Mouse (Mus musculus) cerebellum, adult 11 months (tissue): ENCODE measurements around the gene Itgb6.

Experiments used
- DNase-seq: peaks from one replicate; pipeline ENCODE4 v3.0.0; 2022

The Itgb6 gene

DNA sequence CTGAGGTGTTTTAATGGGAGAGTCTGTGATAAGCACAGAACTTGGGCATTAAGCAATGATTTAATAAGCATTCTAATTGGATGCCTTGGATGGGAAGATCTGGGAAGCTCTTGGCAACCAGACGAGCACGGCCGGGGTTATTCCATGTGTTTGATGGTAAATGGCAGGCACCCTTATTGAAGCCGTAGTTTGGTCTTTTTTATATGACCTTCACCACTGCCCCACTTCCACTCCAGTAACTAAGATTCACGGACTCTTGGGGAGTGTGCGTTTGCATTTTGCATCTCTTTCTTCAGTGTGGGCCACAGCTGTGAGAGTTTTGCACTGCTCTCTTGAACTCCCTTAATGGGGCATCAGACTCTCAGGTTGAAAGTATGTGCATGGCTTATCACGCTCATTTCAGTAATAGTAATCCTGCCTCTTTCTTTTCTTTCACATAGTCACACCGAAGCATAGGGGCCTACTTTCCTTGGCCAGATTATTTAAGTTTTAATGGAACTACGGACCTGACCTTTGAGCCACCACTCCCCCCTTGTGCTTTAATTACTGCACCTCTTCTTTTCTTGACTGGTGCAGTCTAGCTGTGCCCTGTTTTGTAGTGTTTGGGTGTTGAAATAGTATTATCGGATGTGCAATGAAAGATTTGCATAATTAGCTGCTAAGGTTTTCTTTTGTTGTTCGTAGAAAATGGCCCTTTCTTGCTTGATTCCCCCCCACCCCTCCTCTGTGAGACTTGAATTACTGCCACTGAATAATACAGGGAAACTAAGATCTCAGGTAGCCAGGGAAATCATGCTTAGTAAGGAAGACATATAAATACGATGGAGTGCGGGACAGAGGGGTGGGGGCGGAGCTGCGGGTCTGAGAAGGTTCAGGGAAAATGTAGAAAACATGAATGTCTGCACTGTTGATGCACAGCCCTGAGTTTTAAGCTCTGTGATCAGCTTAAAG lies 109.3 kb downstream of the Itgb6 start:
- DNase-seq = no peak

GRCm38 (mm10) chr2:60611622-60612021 lies 110.8 kb downstream of the Itgb6 start:
- DNase-seq = no peak

DNA sequence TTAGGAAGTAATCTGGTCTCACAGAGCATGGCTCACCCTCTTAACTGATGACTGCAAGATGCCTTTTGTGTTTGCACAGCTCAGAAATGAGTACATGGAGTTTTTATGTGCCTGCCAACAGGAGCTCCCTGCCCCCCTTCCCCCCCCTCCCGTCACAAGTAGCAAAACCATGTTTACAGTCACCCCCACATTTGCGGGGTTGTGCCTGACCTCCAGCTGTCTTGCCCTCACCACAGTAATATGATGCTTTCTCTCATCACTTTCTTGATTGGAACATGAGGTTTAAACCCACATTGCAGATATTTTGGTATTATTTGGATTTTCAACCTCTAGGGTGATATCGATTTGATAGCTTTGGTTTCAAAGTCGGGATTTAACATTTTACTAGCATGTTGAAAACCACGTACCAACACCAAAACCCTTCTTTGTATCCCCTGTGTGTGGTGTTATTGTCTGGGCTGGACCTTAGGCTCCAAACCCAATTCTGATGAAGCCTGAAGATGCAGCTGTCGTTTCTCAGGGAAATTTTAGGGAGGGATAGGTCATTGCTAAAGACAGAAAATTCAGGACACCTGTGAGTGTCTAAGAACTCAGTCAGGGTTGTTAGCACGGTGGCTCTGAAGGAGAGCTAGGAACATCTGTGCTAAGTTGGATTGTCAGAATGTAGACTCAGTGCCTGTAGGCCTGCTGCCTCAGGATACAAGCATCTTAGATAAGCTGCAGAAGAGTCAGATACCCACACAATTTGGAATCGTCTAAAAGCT lies 112.8 kb downstream of the Itgb6 start:
- DNase-seq = no peak

DNA sequence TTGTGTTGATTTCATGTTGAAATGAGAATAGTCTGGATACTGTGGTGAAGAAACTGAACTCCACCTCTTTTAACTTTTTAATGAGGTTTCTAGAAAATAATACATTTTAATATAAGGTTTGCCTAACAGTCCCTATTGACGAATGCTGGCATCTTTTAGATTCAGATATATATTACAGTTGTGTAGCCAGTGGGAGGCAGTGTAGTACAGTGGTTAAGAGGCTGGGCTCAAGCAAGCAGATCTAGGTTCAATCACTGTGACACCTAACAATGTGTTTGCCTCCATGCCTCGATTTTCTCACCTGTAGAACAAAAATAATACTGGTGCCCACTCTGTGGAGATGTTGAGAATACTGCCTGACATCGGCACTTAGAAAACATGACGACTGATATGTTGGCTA lies 114.5 kb downstream of the Itgb6 start:
- no peak for DNase-seq

- DNase-seq = no peak
Measured at GRCm38 (mm10) chr2:60601326-60601725, 121.1 kb downstream of the Itgb6 start.

- DNase-seq = no peak
Measured at GRCm38 (mm10) chr2:60600863-60601262, 121.6 kb downstream of the Itgb6 start.

- no peak for DNase-seq
Measured at GRCm38 (mm10) chr2:60583416-60583815, 139.0 kb downstream of the Itgb6 start.

GRCm38 (mm10) chr2:60554561-60554960 lies 167.9 kb downstream of the Itgb6 start:
- DNase-seq = no peak

DNA sequence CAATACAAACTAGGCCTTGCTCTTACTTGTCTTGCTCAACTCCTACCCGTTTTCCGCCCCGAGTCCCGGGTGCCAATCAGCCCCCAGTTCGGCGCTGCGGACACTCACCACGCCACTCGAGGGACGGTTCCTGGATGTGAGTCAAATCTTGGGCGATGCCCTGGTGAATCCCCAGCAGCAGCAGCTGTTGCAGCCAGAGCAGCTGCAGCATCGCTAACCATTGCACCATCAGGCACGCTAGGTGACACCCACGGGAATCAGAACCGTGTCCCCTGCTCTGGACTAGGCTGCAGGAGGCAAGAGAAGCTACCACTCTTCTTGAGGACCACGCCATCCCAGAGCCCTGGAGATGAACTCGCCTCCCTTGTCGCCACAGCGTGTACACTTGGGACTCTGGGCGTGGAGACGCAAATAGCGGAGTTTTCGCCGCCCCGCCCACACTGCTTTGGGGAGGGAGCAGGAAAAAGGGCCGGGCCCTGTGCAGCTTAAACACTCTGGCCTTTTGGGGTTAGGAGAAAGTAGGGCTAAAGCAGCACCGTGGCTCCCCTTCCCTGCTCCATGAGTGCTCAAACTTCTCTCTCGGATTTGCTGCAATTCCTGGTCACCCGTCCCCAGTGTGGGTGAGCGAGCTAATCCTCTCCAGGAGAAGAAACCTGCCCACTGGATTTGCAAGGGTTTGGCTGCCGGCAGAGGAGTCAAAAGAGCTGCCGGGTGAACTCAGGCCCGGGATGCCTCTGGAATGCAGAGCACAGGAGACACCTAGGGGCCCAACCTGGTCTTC lies 169.4 kb downstream of the Itgb6 start, which contains the start of gene Pla2r1:
Pla2r1 (minus strand) TSS at position 407 of the 781 bp plus-strand sequence.
- DNase-seq = peak; percentile 9

- no peak for DNase-seq
Measured at GRCm38 (mm10) chr2:60552177-60552901, 170.1 kb downstream of the Itgb6 start.

GRCm38 (mm10) chr2:60551673-60552072 lies 170.8 kb downstream of the Itgb6 start:
- DNase-seq = no peak

GRCm38 (mm10) chr2:60550521-60550920 lies 171.9 kb downstream of the Itgb6 start:
- no peak for DNase-seq

DNA sequence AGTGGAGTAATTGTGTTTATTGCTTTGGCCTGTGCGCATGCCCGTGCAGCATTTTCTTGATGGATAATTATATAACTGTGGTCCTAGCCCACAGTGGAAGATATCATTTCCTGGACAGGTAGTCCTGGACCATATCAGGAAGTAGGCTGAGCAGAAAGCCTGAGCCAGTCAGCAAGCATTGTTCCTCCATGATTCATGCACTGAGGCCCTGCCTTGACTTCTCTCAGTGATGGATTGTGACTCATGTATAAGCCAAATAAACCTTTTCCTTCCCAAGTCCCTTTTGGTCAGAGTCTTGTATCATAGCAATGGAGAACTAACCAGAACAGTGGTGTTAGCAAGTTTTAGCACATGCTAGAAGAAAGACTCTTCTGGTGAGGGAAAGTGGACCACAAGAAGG lies 172.6 kb downstream of the Itgb6 start:
- no peak for DNase-seq
